Mouse (Mus musculus): ENCODE measurements around the gene Gm2115. TPM values are rescaled to one million over a fixed set of nuclear protein-coding genes. Genes with fewer than 3 reads are reported as not detected.

Gene Gm2115
- total RNA-seq, 2 experiments from 2014 or later = not detected

GRCm38 (mm10) chr7:84631878-84632277 lies 103.1 kb downstream of the Gm2115 start:
- ATAC-seq (replicated peaks; ENCODE audit: poor library complexity, severe bottlenecking) = no peak

Other genes with a start within 250 kb of the Gm2115 start
- gene Arnt2, start 118.8 kb upstream of the Gm2115 start, total RNA-seq (2014; fragmentation: Nextera tagmentation) = not detected in 2 replicates
- gene Arnt2, start 118.8 kb upstream of the Gm2115 start, total RNA-seq (2017) = not detected in 2 replicates
- not detected in 2 replicates for gene Fah, start 77.8 kb downstream of the Gm2115 start, total RNA-seq (2014; fragmentation: Nextera tagmentation)
- gene Fah, start 77.8 kb downstream of the Gm2115 start, total RNA-seq (2017) = 1.2 TPM in 1 of 2 replicates, not detected in the other
- gene Zfand6, start 161.0 kb downstream of the Gm2115 start, total RNA-seq (2014; fragmentation: Nextera tagmentation) = 54.8 and 68.8 TPM in 2 replicates
- 50.8 and 70.7 TPM in 2 replicates for gene Zfand6, start 161.0 kb downstream of the Gm2115 start, total RNA-seq (2017)